Mouse (Mus musculus) mouse embryonic stem cell (cell line): ENCODE data around the gene Cfap20.

ENCODE experiments used
- in situ Hi-C, 2 experiments: fragments of 300-500 bp; cut with MboI; formaldehyde crosslinking; loops; 1 replicate in 1 of 2; 3 replicates in 1 of 2; pipeline ENCODE4 v1.14.3; 2019 to 2020; ENCODE audit warnings: low sequenced_read_pairs in 2 of 2, low pct_unique_long_range_greater_than_20kb in 1 of 2, mixed read lengths in 1 of 2; ENCODE audit not compliant: unreplicated experiment in 1 of 2

The Cfap20 gene

DNA sequence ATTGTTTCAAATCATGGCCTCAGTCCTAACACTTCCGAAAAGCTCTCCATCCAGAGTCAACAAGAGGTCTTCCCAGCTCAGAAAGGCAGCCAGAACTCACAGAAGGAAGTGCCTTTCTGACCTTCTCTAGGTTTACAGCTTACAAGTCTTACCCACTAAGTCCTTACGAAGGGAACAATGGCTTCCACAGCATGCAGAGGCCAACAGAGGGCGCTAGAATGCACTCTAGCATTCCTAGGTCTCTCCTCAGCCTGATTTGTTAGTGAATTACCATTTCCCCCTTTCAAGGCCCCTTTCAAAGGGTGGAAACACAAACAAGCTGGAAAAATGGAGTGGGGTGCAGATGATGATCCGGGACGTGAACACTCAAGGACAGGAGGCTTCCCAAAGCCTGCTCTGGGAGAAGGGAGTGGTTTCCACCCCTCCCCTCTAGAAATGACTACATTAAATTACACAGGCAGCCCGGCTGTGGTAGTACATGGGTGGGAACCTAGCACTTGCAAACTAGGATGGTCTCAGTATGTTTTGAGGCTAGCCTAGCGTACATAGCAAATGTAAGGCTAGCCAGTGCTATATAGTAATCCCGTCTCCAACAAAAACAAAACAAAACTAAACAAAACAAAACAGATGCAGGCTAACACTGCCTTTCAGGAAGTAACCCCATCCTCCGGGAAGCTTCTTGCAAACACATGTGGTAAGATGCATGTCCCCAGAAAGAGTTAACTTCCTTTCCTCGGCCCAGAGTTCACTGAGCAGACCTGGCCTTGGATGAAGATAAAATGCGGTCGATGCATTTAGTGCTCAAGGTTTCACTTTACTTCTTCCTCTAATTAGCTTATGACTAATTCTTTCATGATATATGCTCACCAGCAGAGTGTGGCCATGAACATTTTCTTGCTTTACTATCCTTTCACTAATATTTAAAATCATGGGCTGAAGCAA is 6.8 kb downstream of the Cfap20 start:
- in situ Hi-C loops, result loop anchor here in 1 of 2 experiments (5.0 kb wide), 1 partner anchor 76 kb away; the partner anchor contains the start of gene Mmp15

DNA sequence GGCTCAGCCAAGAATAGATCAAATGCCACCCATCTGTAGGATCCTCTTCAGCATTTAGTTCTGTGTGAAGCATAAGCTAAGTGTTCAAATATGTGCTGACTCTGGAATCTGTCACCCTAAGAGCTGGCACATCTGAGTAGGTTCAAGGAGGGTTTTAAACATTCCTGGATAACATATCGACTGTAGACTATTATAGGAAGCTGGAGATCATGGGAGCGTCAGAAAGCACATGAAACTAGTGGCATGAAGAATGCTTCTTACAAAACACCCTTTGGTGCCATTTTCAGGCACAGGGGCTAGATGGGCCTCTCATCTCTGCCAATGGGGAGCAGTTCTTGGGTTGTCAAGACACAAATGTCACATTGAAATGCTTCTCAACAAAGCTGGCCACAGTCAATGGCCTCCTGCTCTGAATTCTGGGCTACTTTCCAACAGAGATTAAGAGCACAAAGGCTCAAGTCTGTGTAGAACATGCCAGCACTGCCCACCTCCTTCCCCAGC is 7.8 kb downstream of the Cfap20 start:
- in situ Hi-C loops, result loop anchor here in 1 of 2 experiments (5.0 kb wide), 1 partner anchor 75 kb away; the partner anchor contains the start of gene Mmp15

DNA sequence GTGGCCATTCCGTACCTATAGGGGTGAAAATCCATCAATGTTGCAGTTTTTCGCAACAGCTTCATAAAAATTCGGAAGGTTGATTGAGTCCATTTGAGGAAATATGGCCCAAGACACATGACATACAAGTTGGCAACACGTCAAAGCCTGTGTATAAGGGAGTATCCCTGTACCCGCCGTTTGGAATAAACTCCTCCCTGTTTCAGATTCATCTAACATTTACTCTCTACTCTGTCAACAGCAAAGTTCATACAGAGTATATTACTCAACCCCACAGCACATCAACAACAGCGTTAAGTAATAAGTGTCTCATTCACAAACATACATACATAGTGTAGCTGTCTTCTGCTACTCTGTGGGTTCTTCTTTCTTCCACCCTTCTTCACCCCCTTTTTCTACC is 10.0 kb downstream of the Cfap20 start:
- in situ Hi-C loops, result loop anchor here in 1 of 2 experiments (5.0 kb wide), 1 partner anchor 72 kb away; the partner anchor contains the start of gene Mmp15

DNA sequence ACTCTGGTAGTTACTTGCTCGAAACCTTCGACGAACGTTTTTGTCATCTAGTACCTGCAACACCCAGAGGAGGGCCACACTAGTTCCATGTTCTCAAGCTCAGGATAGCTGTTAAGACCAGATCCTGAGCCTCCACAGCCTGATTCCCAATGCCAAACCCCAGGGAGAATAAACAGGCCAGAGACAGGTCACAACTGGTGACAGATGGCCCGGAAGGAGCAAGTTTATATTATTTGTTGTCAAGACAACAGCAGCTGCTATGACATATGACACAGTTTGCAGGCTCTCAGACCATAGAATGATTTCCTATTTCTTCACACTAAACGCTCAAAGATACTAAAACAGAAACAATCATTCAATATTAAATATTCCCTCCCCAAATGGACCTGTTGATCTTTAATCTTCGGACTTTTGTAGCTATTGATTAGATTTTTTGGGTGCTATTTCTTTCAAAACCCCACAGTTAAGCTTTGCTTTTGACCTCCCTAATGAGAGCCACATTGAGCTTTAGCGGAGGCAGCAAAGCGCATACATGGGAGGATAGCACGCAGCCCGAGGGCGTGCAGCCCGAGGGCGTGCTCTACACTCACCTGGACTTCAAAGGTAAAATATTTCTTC is 12.4 kb downstream of the Cfap20 start:
- in situ Hi-C loops, result no loop called here

DNA sequence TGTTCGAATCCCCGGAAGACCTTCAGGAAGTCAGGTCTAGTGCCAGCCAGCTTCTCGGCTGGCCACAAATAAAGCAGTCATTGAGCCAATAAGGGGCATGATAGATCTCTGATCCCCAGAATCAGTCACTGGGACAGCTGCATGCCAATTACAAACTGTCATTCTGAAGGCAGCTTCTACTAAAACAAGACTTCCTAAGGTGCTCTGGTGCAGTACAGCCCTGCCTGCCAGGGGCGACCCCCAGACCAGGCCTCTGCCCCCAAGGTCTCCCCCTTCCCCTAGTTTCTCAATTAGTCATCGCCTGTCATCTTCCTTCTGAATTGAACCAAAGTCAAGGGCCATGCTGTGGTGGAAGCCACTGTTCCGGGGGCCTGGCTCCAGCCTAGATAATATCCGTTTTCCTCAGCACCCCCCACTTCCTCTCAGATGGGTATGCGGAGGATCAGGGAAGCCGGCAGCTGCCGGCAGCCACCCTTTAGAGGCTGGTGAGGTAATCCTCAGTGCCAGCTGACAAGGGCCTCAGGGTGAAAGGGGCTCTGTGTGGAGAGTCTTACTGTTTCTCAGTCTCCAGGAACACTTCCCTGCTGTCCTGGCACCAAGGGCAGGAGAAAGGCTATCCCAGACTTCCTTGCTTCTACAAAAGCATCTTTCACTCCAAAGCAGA is 23.2 kb downstream of the Cfap20 start:
- in situ Hi-C loops, result no loop called here

DNA sequence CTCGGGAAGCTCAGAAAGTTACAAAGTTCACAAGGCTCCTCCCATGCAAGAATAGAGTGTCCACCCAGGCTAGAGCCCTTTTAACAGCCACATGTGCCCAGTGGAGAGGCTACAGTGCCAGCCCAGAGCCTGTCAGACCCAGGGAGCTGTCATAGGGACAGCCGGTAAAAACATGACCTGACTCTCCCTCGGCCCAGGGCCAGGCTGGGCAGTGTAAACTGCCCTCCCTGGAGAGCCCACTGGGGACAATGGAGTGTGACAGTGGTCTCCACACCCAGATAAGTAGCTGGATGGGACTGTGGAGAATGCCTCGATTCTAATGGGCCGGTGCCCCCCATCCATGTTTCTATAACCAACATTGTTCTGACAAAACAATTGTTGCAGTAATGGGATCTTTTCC is 25.2 kb downstream of the Cfap20 start:
- in situ Hi-C loops, result no loop called here

DNA sequence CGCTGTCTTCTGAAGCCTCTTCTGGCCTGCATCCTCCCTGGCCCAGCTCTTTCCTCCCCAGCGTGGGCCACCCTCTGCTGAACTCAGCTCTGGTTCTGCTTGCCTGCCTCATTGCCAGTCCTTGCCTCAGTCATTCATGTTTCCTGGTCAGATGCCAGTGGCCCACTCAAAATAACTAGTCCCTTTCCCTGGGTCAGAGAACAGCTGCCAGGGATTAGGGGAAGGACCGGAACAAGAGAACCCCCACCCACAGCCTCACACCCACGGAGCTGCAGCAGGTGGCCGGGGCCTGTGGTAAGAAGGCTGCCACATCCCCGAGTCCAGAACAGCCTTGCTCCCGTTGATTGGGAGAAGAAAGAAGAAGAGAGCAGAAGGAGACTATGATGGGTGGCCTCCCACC is 33.6 kb downstream of the Cfap20 start:
- in situ Hi-C loops, result no loop called here

DNA sequence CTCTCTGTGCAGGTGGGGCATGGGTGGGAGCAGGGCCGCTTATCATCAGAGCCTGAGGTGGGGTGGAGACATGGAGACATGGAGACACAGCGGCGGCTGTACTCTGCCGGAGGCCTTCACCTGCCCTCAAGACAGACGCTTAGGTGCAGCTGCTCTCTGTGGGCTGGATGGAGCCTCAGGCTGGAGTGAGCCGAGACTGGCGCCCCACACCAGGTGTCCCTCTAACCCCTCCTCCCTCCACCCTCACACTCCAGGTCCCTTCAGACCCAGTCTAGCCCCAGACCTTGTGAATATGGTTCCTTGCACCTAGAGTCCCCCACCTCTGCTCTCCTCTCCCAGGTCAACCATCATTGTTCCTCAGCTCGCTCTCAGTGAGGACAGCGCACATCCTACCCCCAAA is 35.5 kb downstream of the Cfap20 start:
- in situ Hi-C loops, result no loop called here

DNA sequence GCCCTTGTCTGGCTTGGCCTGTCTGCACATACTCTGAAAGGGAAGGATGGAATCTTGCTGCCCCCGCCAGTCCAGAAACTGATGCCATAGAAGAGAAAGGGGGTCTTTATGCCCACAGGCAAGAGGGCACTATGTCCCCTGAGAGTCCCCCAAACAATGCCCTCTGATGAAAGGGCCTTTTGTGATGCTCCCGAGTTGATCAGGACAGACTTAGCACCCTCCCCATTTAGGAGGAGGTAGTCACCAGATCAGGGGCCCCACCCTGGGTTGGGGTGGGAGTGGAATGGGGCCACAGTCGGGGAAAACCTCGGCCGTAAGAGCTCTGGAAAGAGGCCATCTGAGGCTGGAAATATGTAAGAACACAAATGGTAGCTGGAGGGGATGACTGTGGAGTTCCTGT is 37.5 kb downstream of the Cfap20 start:
- in situ Hi-C loops, result no loop called here

DNA sequence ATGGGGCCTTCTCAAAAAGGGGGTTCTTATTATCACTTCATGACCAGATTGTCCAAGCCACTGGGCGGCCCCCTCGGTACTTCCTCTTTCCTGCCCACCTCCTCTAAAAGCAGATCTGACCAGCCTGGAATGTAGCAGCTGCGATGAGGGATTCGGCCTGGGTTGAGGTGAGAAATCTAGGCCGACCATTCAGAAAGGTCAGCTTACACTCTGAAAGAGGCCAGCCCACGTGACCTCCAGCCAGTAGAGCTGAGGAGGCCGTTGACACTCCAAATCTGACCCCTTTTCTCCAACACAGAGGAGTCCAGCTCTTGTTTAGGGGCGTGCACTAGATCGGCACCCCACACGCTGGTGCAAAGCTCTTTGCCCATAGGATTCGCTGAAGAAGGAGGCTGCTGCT is 37.9 kb downstream of the Cfap20 start:
- in situ Hi-C loops, result no loop called here

DNA sequence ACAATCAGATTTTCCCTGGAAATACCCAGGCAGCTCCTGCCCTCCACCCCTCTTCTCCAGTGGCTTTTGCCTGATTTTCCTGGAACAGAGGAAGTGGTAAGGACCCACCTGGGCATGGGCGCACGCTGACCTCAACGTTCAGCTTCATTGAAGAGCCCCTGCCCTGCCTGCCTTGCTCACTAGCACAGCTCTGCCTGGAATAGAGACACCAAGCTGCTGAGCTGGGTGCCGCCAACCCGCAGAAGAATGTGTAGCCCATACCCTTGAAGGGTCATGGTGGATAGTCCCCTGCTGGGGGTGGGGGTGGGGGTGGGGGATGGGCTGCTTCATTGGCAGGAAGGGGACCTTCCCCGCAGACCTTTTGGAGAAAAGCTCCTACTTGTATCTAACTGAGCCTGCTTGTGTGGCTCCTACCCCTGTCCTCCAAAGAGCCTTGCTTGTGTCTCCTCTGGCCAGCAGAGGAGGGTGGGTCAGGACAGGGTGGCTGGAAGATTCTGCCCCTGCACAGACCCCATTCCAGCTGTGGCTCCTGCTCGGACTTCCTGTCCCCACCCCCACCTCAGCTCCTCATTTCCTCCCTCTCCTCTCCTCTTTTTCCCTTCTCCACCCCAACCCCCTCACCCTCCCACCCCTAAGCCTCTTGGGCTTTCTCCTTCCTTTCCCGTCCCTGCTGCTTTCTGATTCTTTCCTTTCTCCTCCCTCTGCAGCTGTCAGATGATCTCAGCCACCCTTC is 39.3 kb downstream of the Cfap20 start:
- in situ Hi-C loops, result no loop called here

DNA sequence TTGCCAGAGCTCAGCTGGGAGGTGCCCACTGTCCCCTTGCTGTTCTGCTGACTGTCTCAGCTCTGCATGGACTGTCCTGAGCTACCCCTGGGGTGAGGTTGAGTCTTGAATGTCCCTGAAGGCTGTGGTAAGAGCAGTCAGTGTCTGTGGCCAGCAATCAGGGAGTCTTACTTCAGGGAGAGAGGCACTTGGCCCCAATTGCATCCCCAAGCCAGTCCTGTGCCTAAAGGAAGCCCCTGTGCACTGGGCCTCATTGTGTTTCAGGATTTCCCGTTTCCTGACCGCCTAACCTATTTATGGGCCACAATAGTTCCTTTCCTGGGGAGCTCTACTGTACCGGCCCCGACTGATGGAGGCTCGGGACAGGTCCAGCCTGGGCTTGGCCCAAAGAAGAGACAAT is 42.1 kb downstream of the Cfap20 start:
- in situ Hi-C loops, result no loop called here

DNA sequence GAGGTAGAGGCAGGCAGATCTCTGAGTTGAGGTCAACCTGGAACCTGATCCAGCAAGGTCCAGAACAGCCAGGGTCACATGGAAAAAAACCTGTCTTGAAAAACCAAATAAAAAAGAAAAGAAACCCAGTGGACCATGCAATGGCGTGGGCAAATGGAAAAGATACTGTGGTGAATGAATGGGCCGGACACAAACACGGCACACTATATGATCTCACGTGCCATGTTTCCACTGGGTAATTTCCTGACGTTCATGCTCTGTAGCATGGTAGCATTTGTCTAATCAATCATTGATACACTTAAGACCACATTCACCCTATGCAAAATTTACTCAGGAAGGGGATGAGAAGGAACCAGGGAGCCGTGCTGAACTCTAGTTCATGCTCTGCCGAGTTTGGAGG is 43.6 kb downstream of the Cfap20 start:
- in situ Hi-C loops, result no loop called here

DNA sequence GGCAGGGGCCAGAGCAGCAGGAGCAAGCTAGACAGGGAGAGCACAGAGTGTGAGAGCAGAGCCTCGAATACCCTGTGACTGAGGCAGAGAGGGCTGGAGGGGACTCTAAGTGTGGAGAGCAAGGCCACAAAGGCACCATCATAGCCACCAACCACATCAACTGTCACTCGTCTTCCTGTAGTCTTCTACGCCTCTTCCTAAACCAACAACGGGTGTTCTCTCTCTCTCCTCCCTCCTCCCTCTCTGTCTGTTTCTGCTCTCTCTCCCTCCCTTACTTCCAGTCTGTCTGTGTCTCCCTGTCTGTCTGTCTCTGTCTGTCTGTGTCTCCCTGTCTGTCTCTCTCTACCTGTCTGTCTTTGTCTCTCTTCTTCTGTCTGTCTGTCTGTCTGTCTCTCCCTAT is 44.4 kb downstream of the Cfap20 start:
- in situ Hi-C loops, result no loop called here

DNA sequence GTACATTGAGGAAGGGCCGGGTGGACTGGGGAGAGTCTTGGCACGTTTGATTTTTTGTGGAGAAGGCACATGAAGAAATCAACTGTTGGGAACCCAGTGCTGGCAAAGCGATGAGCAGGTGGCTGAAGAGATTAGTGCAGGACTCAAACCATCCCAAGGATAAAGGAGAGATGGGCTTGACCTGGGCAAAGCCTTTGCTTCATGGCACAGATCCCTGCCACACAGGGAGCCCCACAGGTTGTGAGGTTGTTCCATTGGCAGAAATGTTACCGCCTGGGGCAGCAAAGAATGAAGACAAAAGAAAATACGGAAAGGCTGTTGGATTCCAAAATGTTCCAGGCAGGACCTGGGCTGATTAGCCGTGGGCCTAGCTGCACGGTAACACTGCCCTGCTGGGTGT is 46.7 kb downstream of the Cfap20 start:
- in situ Hi-C loops, result no loop called here

DNA sequence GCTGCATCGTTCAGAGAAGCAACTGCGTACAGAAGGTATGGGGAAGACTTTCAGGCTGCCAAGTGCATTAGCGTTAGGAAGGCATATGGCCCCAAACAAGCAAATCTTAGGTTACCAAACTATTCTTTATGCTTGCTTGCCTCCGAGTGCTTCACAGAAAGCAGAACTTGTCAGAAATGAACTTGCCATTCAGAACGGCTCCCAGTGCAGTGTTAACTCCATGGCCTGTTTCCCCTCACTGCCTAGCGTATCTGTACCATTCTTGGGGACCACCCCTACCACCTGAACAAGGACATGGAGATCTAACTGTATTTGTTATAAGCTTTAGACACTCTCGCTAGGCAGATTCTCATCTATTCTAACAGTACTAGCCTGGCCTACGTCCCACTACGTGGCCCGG is 47.4 kb downstream of the Cfap20 start:
- in situ Hi-C loops, result no loop called here

DNA sequence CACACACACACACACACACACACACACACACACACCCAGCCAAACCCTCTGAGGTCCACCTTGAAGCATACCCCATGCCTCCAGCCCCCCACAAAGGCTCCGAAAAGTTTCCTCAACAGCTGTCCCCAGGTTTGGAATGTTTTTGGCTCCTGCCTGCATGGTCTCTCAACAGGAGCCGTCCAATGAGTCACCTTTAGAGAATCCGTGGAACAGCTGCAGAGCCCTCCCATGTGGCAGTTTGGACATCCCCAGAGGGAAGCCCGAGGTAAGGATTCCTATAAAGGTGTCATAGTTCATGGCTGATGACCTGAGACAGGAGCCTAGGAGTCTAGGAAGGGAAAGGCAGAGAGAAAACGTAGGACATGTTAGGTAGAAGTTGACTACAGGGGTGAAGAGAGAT is 48.6 kb downstream of the Cfap20 start:
- in situ Hi-C loops, result no loop called here

DNA sequence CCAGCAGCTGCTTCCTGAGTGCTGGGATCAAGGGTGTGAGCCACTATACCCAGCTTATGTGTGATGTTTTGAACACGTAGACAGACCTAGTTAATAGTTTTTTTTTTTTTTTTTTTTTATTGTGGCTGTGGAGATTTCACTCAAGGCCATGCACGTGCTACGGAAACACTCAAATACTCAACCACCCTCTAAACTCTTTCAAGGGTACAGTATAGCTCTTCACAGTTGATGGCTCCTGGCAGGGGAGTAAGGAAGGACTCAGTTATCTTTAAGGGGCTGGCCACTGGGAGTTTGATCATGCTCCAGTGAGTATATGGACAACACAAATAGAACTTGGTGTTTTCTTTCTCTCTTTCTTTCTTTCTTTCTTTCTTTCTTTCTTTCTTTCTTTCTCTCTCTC is 50.2 kb downstream of the Cfap20 start:
- in situ Hi-C loops, result no loop called here
